Mouse (Mus musculus) forebrain, embryonic 10.5 days (tissue): ENCODE results near the gene Rps16. TPM values are rescaled to one million over a fixed set of nuclear protein-coding genes. Genes with fewer than 3 reads are reported as not detected.

Experiments used
- polyA plus RNA-seq: library from polyadenylated mRNA; unstranded; fragments of >200 nt; fragmentation: Nextera tagmentation; extraction: Ambion mirVana; gene quantifications from 2 replicates; pipeline ENCODE4 v1.2.1, GENCODE M21; 2016

Gene Rps16
- polyA plus RNA-seq, 1 experiment from 2014 or later, result 939 TPM

Other genes starting within 250 kb of the Rps16 start
- 0.05 and 0.10 TPM in 2 replicates for gene 9530053A07Rik, start 221.2 kb upstream of the Rps16 start, polyA plus RNA-seq
- 178 and 180 TPM in 2 replicates for gene Fbl, start 180.9 kb upstream of the Rps16 start, polyA plus RNA-seq
- gene Dyrk1b, start 171.2 kb upstream of the Rps16 start, polyA plus RNA-seq, result 12.5 and 13.7 TPM in 2 replicates
- gene Eid2, start 82.8 kb upstream of the Rps16 start, polyA plus RNA-seq, result 1.4 and 1.7 TPM in 2 replicates
- gene Eid2b, start 72.9 kb upstream of the Rps16 start, polyA plus RNA-seq, result 9.6 and 9.7 TPM in 2 replicates
- 0.50 and 0.66 TPM in 2 replicates for gene Selenov, start 59.5 kb upstream of the Rps16 start, polyA plus RNA-seq
- 13.4 and 13.7 TPM in 2 replicates for gene Dll3, start 48.4 kb upstream of the Rps16 start, polyA plus RNA-seq
- 238 and 253 TPM in 2 replicates for gene Timm50, start 38.6 kb upstream of the Rps16 start, polyA plus RNA-seq
- 118 and 120 TPM in 2 replicates for gene Supt5, start 11.9 kb upstream of the Rps16 start, polyA plus RNA-seq
- gene Plekhg2, start 21.9 kb downstream of the Rps16 start, polyA plus RNA-seq, result 75.5 and 84.4 TPM in 2 replicates
- gene Zfp36, start 29.6 kb downstream of the Rps16 start, polyA plus RNA-seq, result 4.5 TPM in 2 replicates
- gene Med29, start 42.1 kb downstream of the Rps16 start, polyA plus RNA-seq, result 60.3 and 60.6 TPM in 2 replicates
- gene Paf1, start 42.3 kb downstream of the Rps16 start, polyA plus RNA-seq, result 82.3 and 95.9 TPM in 2 replicates
- 8.0 and 8.3 TPM in 2 replicates for gene Gmfg, start 86.8 kb downstream of the Rps16 start, polyA plus RNA-seq
- gene Lrfn1, start 101.3 kb downstream of the Rps16 start, polyA plus RNA-seq, result 3.0 and 3.4 TPM in 2 replicates
- gene Ifnl2, start 159.8 kb downstream of the Rps16 start, polyA plus RNA-seq, result not detected in 2 replicates
- not detected in 2 replicates for gene Ifnl3, start 172.2 kb downstream of the Rps16 start, polyA plus RNA-seq
- gene Sycn, start 190.2 kb downstream of the Rps16 start, polyA plus RNA-seq, result not detected in 2 replicates
- not detected in 2 replicates for gene Nccrp1, start 196.6 kb downstream of the Rps16 start, polyA plus RNA-seq
- 29.9 and 30.7 TPM in 2 replicates for gene Samd4b, start 247.5 kb downstream of the Rps16 start, polyA plus RNA-seq
- gene Pak4, start 247.5 kb downstream of the Rps16 start, polyA plus RNA-seq, result 66.0 and 69.9 TPM in 2 replicates